Mouse (Mus musculus): Measurements from ENCODE around the gene Nradd.

DNA sequence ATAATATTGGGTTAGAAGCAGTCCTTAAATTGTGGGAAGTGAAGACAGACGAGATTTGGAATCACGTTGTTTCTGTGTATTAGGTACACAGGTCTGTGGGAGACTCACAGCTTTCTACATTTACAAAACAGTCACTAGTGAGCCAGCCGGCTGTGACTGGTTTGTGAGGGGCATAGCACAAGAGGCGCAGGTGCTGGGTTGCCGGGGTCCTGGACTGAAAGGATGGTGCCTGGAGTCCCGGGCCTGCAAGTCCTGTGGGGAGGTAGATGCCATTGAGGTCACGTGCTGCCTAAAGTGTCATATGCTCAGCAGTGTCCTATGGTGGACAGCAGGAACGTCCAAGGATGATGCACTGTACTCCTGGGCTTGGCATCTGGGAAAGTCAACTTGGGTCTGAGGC lies 42.1 kb upstream of the Nradd start:
- TF ChIP-seq EP300 (IDR thresholded peaks at IDR 0.05; ENCODE audit: low read depth) (no peak), CTCF (IDR thresholded peaks at IDR 0.05; ENCODE audit: low read depth) (no peak)
